Mouse (Mus musculus): Measurements from ENCODE around the gene Eid3.

DNA sequence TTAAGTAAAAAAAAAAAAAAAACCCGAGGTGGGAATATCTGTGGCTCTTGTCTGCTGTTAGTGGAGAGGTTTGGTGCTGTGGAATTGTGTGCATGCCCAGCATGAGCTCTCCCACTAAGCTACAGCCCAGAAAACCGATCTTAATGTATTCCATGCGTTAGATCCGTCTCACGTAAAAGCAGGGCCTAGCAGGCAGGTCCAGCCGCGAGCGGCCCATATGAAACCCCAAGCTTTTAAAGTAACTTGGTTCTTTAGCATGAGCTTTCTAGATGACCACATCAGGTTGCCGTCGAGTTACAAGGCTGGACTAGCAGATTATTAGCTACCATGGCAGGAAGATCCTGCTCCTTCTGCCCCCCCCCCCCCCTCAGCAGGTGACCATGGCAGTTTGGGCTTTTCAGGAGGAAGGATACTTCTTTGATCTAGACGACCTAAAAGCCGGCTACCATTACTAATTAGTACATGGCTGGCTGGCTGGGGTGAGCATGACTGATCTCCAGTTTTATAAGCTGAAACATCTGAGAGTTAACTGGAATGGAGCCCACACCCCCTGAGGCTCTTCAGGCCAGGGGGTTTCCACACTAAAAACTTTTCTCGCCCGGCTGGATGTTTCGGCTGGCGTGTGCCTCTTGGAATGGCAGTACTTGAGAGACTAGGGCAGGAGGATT is 16.6 kb upstream of the Eid3 start:
- TF ChIP-seq EP300 (IDR thresholded peaks at IDR 0.05; ENCODE audit: low read depth) = no peak
- no peak for TF ChIP-seq CTCF (IDR thresholded peaks at IDR 0.05; ENCODE audit: low read depth)

Measured in heart, postnatal 0 days (tissue).